12 mouse cellular contexts compared by ENCODE assay signal in the genomic region with DNA sequence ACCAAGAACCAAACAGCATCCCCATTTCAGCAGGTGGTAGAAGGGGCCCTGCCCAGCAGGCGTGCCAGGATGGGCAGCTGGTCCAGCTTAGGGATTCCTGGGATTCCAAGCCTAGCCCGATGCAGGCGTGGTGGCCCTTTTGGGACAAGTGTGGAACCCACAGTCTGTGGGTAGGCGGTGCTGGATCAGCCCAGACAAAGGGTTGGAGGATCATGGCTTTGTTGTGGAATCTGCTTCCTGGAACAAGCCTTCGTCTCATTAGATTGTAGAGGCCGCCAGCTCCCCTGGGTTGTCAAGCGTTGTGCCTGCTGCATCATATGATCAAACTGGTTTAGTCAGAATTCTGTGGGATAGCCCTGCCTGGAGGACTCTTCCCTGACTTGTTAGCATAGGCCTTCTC. TPM values are rescaled to one million over a fixed set of nuclear protein-coding genes. Genes with fewer than 3 reads are reported as not detected.
DNase-seq lines count a peak whose midpoint lies in the region; ATAC-seq and TF ChIP-seq lines count a peak whose summit lies in the region.
"Had no signal": no experiment of that assay in that cellular context is flagged by ENCODE, and none has a peak within 500 bp of the region (broad histone marks: within the 10 kb centered on the region; RNA-seq: fewer than 3 reads in every experiment).

No protein-coding gene starts in this region.

- peaks cover 24% of the 10 kb centered on the region for H3K4me1 ChIP-seq in forebrain, embryonic 10.5 days
- H3K4me1 ChIP-seq in forebrain, embryonic 15.5 days = peaks cover 11% of the 10 kb centered on the region
- H3K4me1 ChIP-seq in heart, postnatal 0 days (ENCODE audit: control insufficient read depth, insufficient read depth) = peaks cover 78% of the 10 kb centered on the region
- H3K4me1 ChIP-seq in midbrain, embryonic 15.5 days = peaks cover 25% of the 10 kb centered on the region

- no peak overlapping the region for H3K4me3 ChIP-seq in forebrain, embryonic 10.5 days
- H3K4me3 ChIP-seq in forebrain, embryonic 15.5 days = no peak overlapping the region
- no peak overlapping the region for H3K4me3 ChIP-seq in layer of hippocampus, adult 2 months
- H3K4me3 ChIP-seq in heart, postnatal 0 days (ENCODE audit: low read depth, low read length) = no peak overlapping the region
- H3K4me3 ChIP-seq in midbrain, embryonic 15.5 days = no peak overlapping the region

- no peaks in the 10 kb centered on the region for H3K27me3 ChIP-seq in forebrain, embryonic 10.5 days (ENCODE audit: poor library complexity, severe bottlenecking)
- no peaks in the 10 kb centered on the region for H3K27me3 ChIP-seq in forebrain, embryonic 15.5 days
- H3K27me3 ChIP-seq in Patski = no peaks in the 10 kb centered on the region
- H3K27me3 ChIP-seq in heart, postnatal 0 days (ENCODE audit: control insufficient read depth, insufficient read depth, low read length) = no peaks in the 10 kb centered on the region
- no peaks in the 10 kb centered on the region for H3K27me3 ChIP-seq in midbrain, embryonic 15.5 days (replicated peaks)

- 0 out of 2 replicates have a peak overlapping the region, but pooled peaks have one; percentile 11 for H3K27ac ChIP-seq in forebrain, embryonic 10.5 days
- no peak overlapping the region for H3K27ac ChIP-seq in forebrain, embryonic 15.5 days (replicated peaks)
- H3K27ac ChIP-seq in layer of hippocampus, adult 2 months = peak overlapping the region; percentile 76
- peak overlapping the region; percentile 90 for H3K27ac ChIP-seq in heart, postnatal 0 days (ENCODE audit: low read depth)
- H3K27ac ChIP-seq in midbrain, embryonic 15.5 days = no peak overlapping the region
- H3K27ac ChIP-seq: liver, embryonic 14.5 days had no signal

- peaks cover 13% of the 10 kb centered on the region for H3K36me3 ChIP-seq in forebrain, embryonic 10.5 days (replicated peaks)
- H3K36me3 ChIP-seq in forebrain, embryonic 15.5 days = no peaks in the 10 kb centered on the region
- H3K36me3 ChIP-seq in heart, postnatal 0 days (replicated peaks; ENCODE audit: control insufficient read depth, insufficient read depth, low read length) = no peaks in the 10 kb centered on the region
- no peaks in the 10 kb centered on the region for H3K36me3 ChIP-seq in midbrain, embryonic 15.5 days (replicated peaks)

- POLR2A ChIA-PET in Patski (lab: Charles Lee) = no interaction called here

- no peak overlapping the region for H3K4me2 ChIP-seq in forebrain, embryonic 15.5 days (replicated peaks)
- H3K4me2 ChIP-seq in heart, postnatal 0 days (ENCODE audit: low read depth, low read length) = no peak overlapping the region
- no peak overlapping the region for H3K4me2 ChIP-seq in midbrain, embryonic 15.5 days

- no peak for ATAC-seq in forebrain, embryonic 15.5 days (replicated peaks)
- peak; percentile 46 for ATAC-seq in Patski
- 0 out of 2 replicates have a peak, but pooled peaks have one; percentile 21 for ATAC-seq in heart, postnatal 0 days (ENCODE audit: insufficient read depth, low read depth)
- ATAC-seq in erythroid progenitor cell, adult 5-6 weeks (replicated peaks; ENCODE audit: low FRiP score, poor library complexity, severe bottlenecking) = no peak
- ATAC-seq in midbrain, embryonic 15.5 days (replicated peaks) = no peak

- no peak for TF ChIP-seq CTCF in layer of hippocampus, adult 2 months (conservative IDR thresholded peaks at IDR 0.05)
- no peak for TF ChIP-seq CTCF in Patski (IDR thresholded peaks at IDR 0.05)
- TF ChIP-seq CTCF in heart, postnatal 0 days (IDR thresholded peaks at IDR 0.05; ENCODE audit: low read depth) = no peak

- in situ Hi-C loops in Patski (cut with MboI; ENCODE audit: low pct_unique_long_range_greater_than_20kb) = no loop called here

- 76% methylated on average over 7 of the region's 7 CpGs for WGBS in forebrain, embryonic 10.5 days
- WGBS in forebrain, embryonic 15.5 days = 73% methylated on average over 7 of the region's 7 CpGs
- WGBS in heart, postnatal 0 days = 23% methylated on average over 7 of the region's 7 CpGs
- 68% methylated on average over 7 of the region's 7 CpGs for whole genome bisulfite sequencing in midbrain, embryonic 15.5 days

- H3K9ac ChIP-seq in forebrain, embryonic 15.5 days (replicated peaks) = no peak overlapping the region
- H3K9ac ChIP-seq in heart, postnatal 0 days (replicated peaks; ENCODE audit: low read depth, low read length) = no peak overlapping the region
- no peak overlapping the region for H3K9ac ChIP-seq in midbrain, embryonic 15.5 days
- H3K9ac ChIP-seq: liver, embryonic 14.5 days had no signal

- CTCF ChIA-PET in Patski (lab: Charles Lee) = interaction anchor here (2.1 to 2.5 kb wide), 2 partner anchors 10 to 19 kb away, joined by 6 to 9 read pairs; no protein-coding TSS in a partner anchor

- no peak for TF ChIP-seq EP300 in heart, postnatal 0 days (IDR thresholded peaks at IDR 0.05; ENCODE audit: low read depth)

- no peaks in the 10 kb centered on the region; the same call in 1 of the 2 replicates for H3K9me3 ChIP-seq in forebrain, embryonic 10.5 days
- H3K9me3 ChIP-seq in forebrain, embryonic 15.5 days = no peaks in the 10 kb centered on the region
- H3K9me3 ChIP-seq in heart, postnatal 0 days (replicated peaks; ENCODE audit: control insufficient read depth, low read length) = no peaks in the 10 kb centered on the region
- no peaks in the 10 kb centered on the region for H3K9me3 ChIP-seq in midbrain, embryonic 15.5 days

- DNase-seq in forebrain, embryonic 10.5 days (ENCODE audit: extremely low spot score, low spot score) = no peak
- DNase-seq in layer of hippocampus, adult 2 months (ENCODE audit: low spot score in 2 of 2) = no peak
- no peak for DNase-seq in layer of hippocampus, adult 8-10 months (ENCODE audit: low spot score in 2 of 2)
- peak; percentile 39 for DNase-seq in Patski (ENCODE audit: low read depth, low spot score)
- no peak for DNase-seq in heart, postnatal 0 days (ENCODE audit: low spot score)
- DNase-seq: embryo, embryonic 11 days; layer of hippocampus, postnatal 36 days; right cerebral cortex, adult 18-20 months had no signal

RNA-seq across cellular contexts. Expression of a gene that starts 21.0 kb away (rescaled TPM):
- polyA plus RNA-seq in forebrain, embryonic 10.5 days (2016; fragmentation: Nextera tagmentation; extraction: Ambion mirVana) = 26.2 and 28.8 TPM in 2 replicates
- 26.4 and 27.1 TPM in 2 replicates for polyA plus RNA-seq in forebrain, embryonic 15.5 days (2015; fragmentation: Nextera tagmentation; extraction: Ambion mirVana)
- total RNA-seq in layer of hippocampus, adult 2 months (2021) = 10 to 100 TPM; 55.2 to 55.3 TPM
- total RNA-seq in layer of hippocampus, adult 8-10 months (2022) = 10 to 100 TPM; 46.0 to 58.0 (median 50.2) TPM
- 45.2 TPM for polyA plus RNA-seq in Patski (2021)
- 54.2 and 62.6 TPM in 2 replicates for total RNA-seq in heart, postnatal 0 days (2014; rRNA removed; ENCODE audit: low replicate concordance)
- polyA plus RNA-seq in heart, postnatal 0 days (2015; fragmentation: Nextera tagmentation; extraction: Ambion mirVana) = 43.5 and 45.4 TPM in 2 replicates
- 12.6 and 19.7 TPM in 2 replicates for total RNA-seq in erythroid progenitor cell, adult 5-6 weeks (2015; ENCODE audit: low replicate concordance)
- 28.8 and 35.2 TPM in 2 replicates for total RNA-seq in erythroid progenitor cell, adult 5-6 weeks (2017; ENCODE audit: low replicate concordance)
- 28.3 and 29.2 TPM in 2 replicates for polyA plus RNA-seq in midbrain, embryonic 15.5 days (2015; fragmentation: Nextera tagmentation; extraction: Ambion mirVana)

RNA-seq across cellular contexts. Expression of a gene that starts 42.3 kb away (rescaled TPM):
- 0.90 and 1.1 TPM in 2 replicates for polyA plus RNA-seq in forebrain, embryonic 10.5 days (2016; fragmentation: Nextera tagmentation; extraction: Ambion mirVana)
- polyA plus RNA-seq in forebrain, embryonic 15.5 days (2015; fragmentation: Nextera tagmentation; extraction: Ambion mirVana) = 3.4 and 3.9 TPM in 2 replicates
- total RNA-seq in layer of hippocampus, adult 2 months (2021) = 1 to 10 TPM; 5.6 to 7.1 TPM
- 10 to 100 TPM in 1 of 4 experiments, 1 to 10 TPM in 3; 6.2 to 10.8 (median 8.6) TPM for total RNA-seq in layer of hippocampus, adult 8-10 months (2022)
- 79.4 TPM for polyA plus RNA-seq in Patski (2021)
- total RNA-seq in heart, postnatal 0 days (2014; rRNA removed; ENCODE audit: low replicate concordance) = 0.93 and 1.6 TPM in 2 replicates
- 0.04 and 0.05 TPM in 2 replicates for polyA plus RNA-seq in heart, postnatal 0 days (2015; fragmentation: Nextera tagmentation; extraction: Ambion mirVana)
- total RNA-seq in erythroid progenitor cell, adult 5-6 weeks (2015; ENCODE audit: low replicate concordance) = 1.8 and 3.4 TPM in 2 replicates
- 3.1 and 5.5 TPM in 2 replicates for total RNA-seq in erythroid progenitor cell, adult 5-6 weeks (2017; ENCODE audit: low replicate concordance)
- 3.1 TPM in 2 replicates for polyA plus RNA-seq in midbrain, embryonic 15.5 days (2015; fragmentation: Nextera tagmentation; extraction: Ambion mirVana)

RNA-seq across cellular contexts. Expression of a gene that starts 58.7 kb away (rescaled TPM):
- 18.7 and 20.4 TPM in 2 replicates for polyA plus RNA-seq in forebrain, embryonic 10.5 days (2016; fragmentation: Nextera tagmentation; extraction: Ambion mirVana)
- 15.1 and 15.9 TPM in 2 replicates for polyA plus RNA-seq in forebrain, embryonic 15.5 days (2015; fragmentation: Nextera tagmentation; extraction: Ambion mirVana)
- total RNA-seq in layer of hippocampus, adult 2 months (2021) = 10 to 100 TPM; 33.1 to 41.0 TPM
- 10 to 100 TPM; 27.6 to 32.1 (median 30.7) TPM for total RNA-seq in layer of hippocampus, adult 8-10 months (2022)
- 14.1 TPM for polyA plus RNA-seq in Patski (2021)
- 8.0 and 22.3 TPM in 2 replicates for total RNA-seq in heart, postnatal 0 days (2014; rRNA removed; ENCODE audit: low replicate concordance)
- 8.2 and 9.3 TPM in 2 replicates for polyA plus RNA-seq in heart, postnatal 0 days (2015; fragmentation: Nextera tagmentation; extraction: Ambion mirVana)
- total RNA-seq in erythroid progenitor cell, adult 5-6 weeks (2015; ENCODE audit: low replicate concordance) = 1.4 and 1.7 TPM in 2 replicates
- 3.7 TPM in 2 replicates for total RNA-seq in erythroid progenitor cell, adult 5-6 weeks (2017; ENCODE audit: low replicate concordance)
- polyA plus RNA-seq in midbrain, embryonic 15.5 days (2015; fragmentation: Nextera tagmentation; extraction: Ambion mirVana) = 14.0 and 14.4 TPM in 2 replicates

Comparison
In these comparisons a context has a peak if more than half of its experiments do, and no peak if none do; other contexts are left out.
1. H3K27ac ChIP-seq: peak in forebrain, embryonic 10.5 days (single experiment), layer of hippocampus, adult 2 months (single experiment) and heart, postnatal 0 days (single experiment); none in forebrain, embryonic 15.5 days (single experiment) and midbrain, embryonic 15.5 days (single experiment).
2. ATAC-seq: peak in Patski (single experiment) and heart, postnatal 0 days (single experiment); none in forebrain, embryonic 15.5 days (single experiment), erythroid progenitor cell, adult 5-6 weeks (single experiment) and midbrain, embryonic 15.5 days (single experiment).
3. RNA of a gene that starts 42.3 kb away (polyA plus RNA-seq): 79.4 TPM in Patski (single experiment); 3.4 to 3.9 TPM in forebrain, embryonic 15.5 days, 3.1 TPM in midbrain, embryonic 15.5 days, 0.90 to 1.1 TPM in forebrain, embryonic 10.5 days and 0.04 to 0.05 TPM in heart, postnatal 0 days; every median in the first group is over 10 times any median in the second.